Mouse (Mus musculus) stomach, embryonic 14.5 days (tissue): ENCODE data around the gene Atp6v0a1. TPM values are rescaled to one million over a fixed set of nuclear protein-coding genes. Genes with fewer than 3 reads are reported as not detected.

Source experiments
- ATAC-seq: fragments of 200-750 bp; cut with Nextera tagmentation; 2 replicates; pipeline ENCODE4 v1.8.0; 2017; ENCODE audit warnings: low read depth, moderate TSS enrichment; ENCODE audit not compliant: insufficient number of reproducible peaks, insufficient read depth, low FRiP score
- H3K27ac ChIP-seq: fragments of 300-500 bp; sonication (generic); 2 replicates; pipeline ENCODE4 v1.5.1; 2014; ENCODE audit warnings: mild to moderate bottlenecking, low read length, moderate library complexity, mixed read lengths
- H3K27me3 ChIP-seq: fragments of 300-500 bp; sonication (generic); 2 replicates; pipeline ENCODE4 v1.6.1; 2014; ENCODE audit warnings: low read length, control low read depth, mixed read lengths; ENCODE audit not compliant: control insufficient read depth, insufficient read depth
- H3K36me3 ChIP-seq: fragments of 300-500 bp; sonication (generic); 2 replicates; pipeline ENCODE4 v1.6.1; 2014; ENCODE audit warnings: mild to moderate bottlenecking, control low read depth, low read length, moderate library complexity, mixed read lengths; ENCODE audit not compliant: control insufficient read depth, insufficient read depth
- H3K4me1 ChIP-seq: fragments of 300-500 bp; sonication (generic); 2 replicates; pipeline ENCODE4 v1.6.1; 2014; ENCODE audit warnings: low read length, control low read depth, mixed read lengths; ENCODE audit not compliant: control insufficient read depth, insufficient read depth
- H3K4me2 ChIP-seq: fragments of 300-500 bp; sonication (generic); replicated peaks from 2 replicates; pipeline ENCODE4 v1.6.1; 2014; ENCODE audit warnings: low read depth, low read length, control low read depth
- H3K4me3 ChIP-seq: fragments of 300-500 bp; sonication (generic); 2 replicates; pipeline ENCODE4 v1.5.1; 2014; ENCODE audit warnings: low read depth, low read length, control low read depth
- H3K9ac ChIP-seq: fragments of 300-500 bp; sonication (generic); replicated peaks from 2 replicates; pipeline ENCODE4 v1.6.1; 2014; ENCODE audit warnings: low read depth, mild to moderate bottlenecking, control low read depth, low read length, moderate library complexity, mixed read lengths
- H3K9me3 ChIP-seq: fragments of 300-500 bp; sonication (generic); 2 replicates; pipeline ENCODE4 v1.6.1; 2016; ENCODE audit warnings: low read depth, low read length, control low read depth; ENCODE audit not compliant: control insufficient read depth
- WGBS: fragments of 180-500 bp; shearing (Covaris S2); extraction: QIAGEN DNeasy Blood & Tissue Kit; methylation state at CpG from one replicate; pipeline ENCODE4 v1.1.7; 2014; 5-methylcytosine and 5-hydroxymethylcytosine counted together
- polyA plus RNA-seq: library from polyadenylated mRNA; unstranded; fragments of >200 nt; fragmentation: Nextera tagmentation; extraction: Ambion mirVana; gene quantifications from 2 replicates; pipeline ENCODE4 v1.2.1, GENCODE M21; 2014

Gene Atp6v0a1
- polyA plus RNA-seq, 1 experiment from 2014 or later: 42.0 TPM

DNA sequence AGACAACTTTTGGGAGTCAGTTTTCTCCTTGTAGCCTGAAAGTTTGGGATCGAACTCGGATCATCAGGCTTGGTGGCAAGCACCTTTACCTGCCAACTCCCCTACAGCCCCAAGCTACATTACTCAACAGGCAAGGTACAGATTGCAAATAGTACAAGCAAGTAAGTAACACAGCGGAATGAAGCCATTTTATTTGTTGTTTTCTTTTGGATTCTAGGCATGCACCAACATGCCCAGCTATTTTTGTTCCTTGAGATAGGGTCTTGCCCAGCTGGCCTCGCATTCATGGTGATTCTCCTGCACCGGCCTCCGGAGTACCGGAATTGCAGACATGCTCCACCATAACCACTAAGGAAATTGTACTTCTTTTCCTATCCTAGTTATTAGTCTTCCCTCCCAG is 36.0 kb upstream of the Atp6v0a1 start:
- no peak overlapping the region for H3K4me2 ChIP-seq
- no peaks in the 10 kb centered on the region for H3K9me3 ChIP-seq
- no peak overlapping the region for H3K27ac ChIP-seq
- 89% methylated on average over 7 of the region's 7 CpGs for WGBS
- H3K9ac ChIP-seq: no peak overlapping the region
- no peak overlapping the region for H3K4me3 ChIP-seq
- H3K4me1 ChIP-seq: peaks cover 14% of the 10 kb centered on the region; the same call in 1 of the 2 replicates
- no peak for ATAC-seq
- H3K27me3 ChIP-seq: no peaks in the 10 kb centered on the region
- no peaks in the 10 kb centered on the region for H3K36me3 ChIP-seq

GRCm38 (mm10) chr11:100974381-100974970 is 34.8 kb upstream of the Atp6v0a1 start:
- no peak overlapping the region for H3K27ac ChIP-seq
- H3K36me3 ChIP-seq: no peaks in the 10 kb centered on the region
- H3K9ac ChIP-seq: no peak overlapping the region
- ATAC-seq: no peak
- 57% methylated on average over 14 of the region's 14 CpGs for WGBS
- no peaks in the 10 kb centered on the region for H3K9me3 ChIP-seq
- H3K27me3 ChIP-seq: no peaks in the 10 kb centered on the region
- H3K4me1 ChIP-seq: peaks cover 10% of the 10 kb centered on the region
- H3K4me2 ChIP-seq: no peak overlapping the region
- no peak overlapping the region for H3K4me3 ChIP-seq

DNA sequence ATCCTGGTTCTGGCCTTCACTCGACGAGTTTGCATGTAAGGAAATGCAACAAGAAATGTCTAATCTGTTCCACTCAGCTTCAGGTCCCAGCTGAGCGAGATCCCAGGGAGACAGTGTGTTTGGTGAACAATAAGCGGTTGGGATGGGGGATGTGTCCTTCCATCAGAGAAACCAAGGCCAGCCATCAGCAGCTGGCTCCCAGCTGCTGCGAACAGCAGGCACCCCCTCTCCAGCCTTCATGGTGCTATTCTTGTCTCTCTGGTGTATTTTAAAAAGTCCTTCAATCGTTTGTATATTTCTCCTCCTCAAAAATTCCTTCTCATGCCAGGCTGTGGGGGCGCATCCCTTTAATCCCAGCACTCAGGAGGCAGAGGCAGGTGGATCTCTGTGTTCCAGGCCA is 34.0 kb upstream of the Atp6v0a1 start:
- Histone ChIP-seq H3K4me3 (no peak overlapping the region), H3K27me3 (no peaks in the 10 kb centered on the region), H3K4me1 (peaks cover 14% of the 10 kb centered on the region), H3K4me2 (no peak overlapping the region), H3K9me3 (no peaks in the 10 kb centered on the region), H3K27ac (peak overlapping the region; percentile 17; the same call in 1 of the 2 replicates), H3K36me3 (no peaks in the 10 kb centered on the region), H3K9ac (no peak overlapping the region)
- 49% methylated on average over 7 of the region's 7 CpGs for WGBS
- ATAC-seq: no peak

DNA sequence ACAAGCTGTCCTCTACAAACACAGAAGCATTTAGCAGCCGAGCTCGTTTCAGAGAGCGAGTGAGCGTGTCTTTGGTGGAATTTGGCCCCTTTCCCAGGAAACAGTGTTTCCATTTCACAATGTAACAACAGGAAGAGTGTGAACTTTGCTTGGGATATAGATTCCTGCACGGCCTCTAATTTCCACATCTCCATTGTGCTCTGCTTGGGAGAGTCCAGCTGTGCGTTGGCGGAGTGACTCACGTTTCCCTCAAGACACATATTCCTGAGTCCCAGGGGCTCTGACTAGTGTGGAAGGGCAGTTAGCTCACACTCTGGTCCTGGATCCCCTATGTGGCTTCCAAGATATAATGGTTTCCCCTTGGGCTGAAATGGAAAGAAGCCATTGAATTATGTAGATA is 29.4 kb upstream of the Atp6v0a1 start:
- Histone ChIP-seq H3K36me3 (no peaks in the 10 kb centered on the region), H3K27ac (peak overlapping the region; percentile 61), H3K4me3 (no peak overlapping the region), H3K27me3 (no peaks in the 10 kb centered on the region), H3K9me3 (no peaks in the 10 kb centered on the region), H3K4me1 (peaks cover 10% of the 10 kb centered on the region), H3K4me2 (no peak overlapping the region), H3K9ac (no peak overlapping the region)
- 53% methylated on average over 8 of the region's 8 CpGs for WGBS
- ATAC-seq: no peak

GRCm38 (mm10) chr11:100980438-100980837 is 28.8 kb upstream of the Atp6v0a1 start:
- Histone ChIP-seq H3K27me3 (no peaks in the 10 kb centered on the region), H3K4me2 (no peak overlapping the region), H3K9me3 (no peaks in the 10 kb centered on the region), H3K4me3 (no peak overlapping the region), H3K9ac (no peak overlapping the region), H3K4me1 (peaks cover 8% of the 10 kb centered on the region), H3K27ac (peak overlapping the region; percentile 61; the same call in 1 of the 2 replicates), H3K36me3 (no peaks in the 10 kb centered on the region)
- ATAC-seq: no peak
- 67% methylated on average over 1 of the region's 1 CpGs for WGBS

- Histone ChIP-seq H3K27me3 (no peaks in the 10 kb centered on the region), H3K4me1 (peaks cover 8% of the 10 kb centered on the region), H3K36me3 (no peaks in the 10 kb centered on the region), H3K4me2 (no peak overlapping the region), H3K9me3 (no peaks in the 10 kb centered on the region), H3K4me3 (no peak overlapping the region), H3K9ac (no peak overlapping the region), H3K27ac (no peak overlapping the region)
- no peak for ATAC-seq
- 62% methylated on average over 3 of the region's 3 CpGs for whole genome bisulfite sequencing
Observed at GRCm38 (mm10) chr11:100981236-100981635, 28.0 kb upstream of the Atp6v0a1 start.

DNA sequence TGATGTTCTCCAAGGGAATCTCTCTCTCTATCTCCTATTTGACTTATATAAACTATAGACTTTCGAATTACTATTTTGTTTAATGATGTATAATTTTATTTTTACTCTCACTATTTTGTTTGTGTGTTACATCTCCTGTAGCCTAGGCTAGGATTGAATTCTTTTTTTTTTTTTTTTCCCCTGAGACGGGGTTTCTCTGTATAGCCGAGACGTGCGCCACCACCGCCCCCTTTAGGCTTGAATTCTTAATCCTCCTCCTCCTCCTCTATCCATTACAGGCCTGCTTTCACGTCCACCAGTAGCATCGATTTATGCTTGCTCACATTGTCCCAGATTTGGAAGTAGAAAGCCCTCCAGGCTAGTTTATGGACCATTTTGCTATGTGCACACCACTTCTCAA is 27.2 kb upstream of the Atp6v0a1 start:
- H3K4me3 ChIP-seq: no peak overlapping the region
- H3K36me3 ChIP-seq: no peaks in the 10 kb centered on the region
- H3K9me3 ChIP-seq: no peaks in the 10 kb centered on the region
- WGBS: 23% methylated on average over 8 of the region's 8 CpGs
- H3K27ac ChIP-seq: no peak overlapping the region
- H3K9ac ChIP-seq: no peak overlapping the region
- H3K4me1 ChIP-seq: peaks cover 8% of the 10 kb centered on the region
- no peaks in the 10 kb centered on the region for H3K27me3 ChIP-seq
- no peak overlapping the region for H3K4me2 ChIP-seq
- no peak for ATAC-seq

- peak; percentile 42; the same call in 1 of the 2 replicates for ATAC-seq
- H3K9ac ChIP-seq: no peak overlapping the region
- H3K27me3 ChIP-seq: no peaks in the 10 kb centered on the region
- H3K4me3 ChIP-seq: peak overlapping the region; percentile 24
- 3% methylated on average over 20 of the region's 20 CpGs for WGBS
- H3K27ac ChIP-seq: no peak overlapping the region
- no peaks in the 10 kb centered on the region for H3K9me3 ChIP-seq
- H3K36me3 ChIP-seq: no peaks in the 10 kb centered on the region
- H3K4me1 ChIP-seq: peaks cover 8% of the 10 kb centered on the region
- peak overlapping the region; percentile 57 for H3K4me2 ChIP-seq
Observed at GRCm38 (mm10) chr11:100983125-100983777, 26.0 kb upstream of the Atp6v0a1 start.

DNA sequence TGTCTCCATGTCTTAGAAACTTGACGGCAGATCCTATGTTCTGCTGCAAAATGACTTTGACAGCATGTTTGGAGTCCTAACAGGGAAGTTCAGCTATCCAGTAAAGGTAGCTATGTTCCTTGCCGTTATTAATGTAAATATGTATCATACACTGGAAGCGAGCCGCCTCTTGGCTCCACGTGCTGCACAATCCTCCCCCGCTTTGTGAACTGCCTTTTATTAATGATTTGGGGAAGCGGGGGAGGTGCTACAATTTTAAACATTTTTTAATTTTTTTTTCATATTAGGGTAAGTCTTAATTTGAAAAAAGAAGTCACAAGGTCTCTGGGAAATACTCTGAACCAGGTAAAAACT is 25.5 kb upstream of the Atp6v0a1 start:
- H3K27ac ChIP-seq: no peak overlapping the region
- ATAC-seq: no peak
- no peaks in the 10 kb centered on the region for H3K36me3 ChIP-seq
- H3K27me3 ChIP-seq: no peaks in the 10 kb centered on the region
- H3K9ac ChIP-seq: no peak overlapping the region
- WGBS: 57% methylated on average over 7 of the region's 7 CpGs
- no peaks in the 10 kb centered on the region for H3K9me3 ChIP-seq
- H3K4me3 ChIP-seq: no peak overlapping the region
- no peak overlapping the region for H3K4me2 ChIP-seq
- H3K4me1 ChIP-seq: peaks cover 8% of the 10 kb centered on the region
